Mouse (Mus musculus) intestine, embryonic 15.5 days (tissue): ENCODE measurements around the gene Mapk3. TPM values are rescaled to one million over a fixed set of nuclear protein-coding genes. Genes with fewer than 3 reads are reported as not detected.

Experiments used
- ATAC-seq: fragments of 200-750 bp; cut with Nextera tagmentation; 2 replicates; pipeline ENCODE4 v1.8.0; 2017; ENCODE audit warnings: moderate TSS enrichment, moderate library complexity
- H3K27ac ChIP-seq: fragments of 300-500 bp; sonication (generic); 2 replicates; pipeline ENCODE4 v1.5.1; 2015; ENCODE audit warnings: mild to moderate bottlenecking, inconsistent platforms
- H3K27me3 ChIP-seq: fragments of 300-500 bp; sonication (generic); replicated peaks from 2 replicates; pipeline ENCODE4 v1.6.1; 2015; ENCODE audit warnings: inconsistent platforms
- H3K36me3 ChIP-seq: fragments of 300-500 bp; sonication (generic); 2 replicates; pipeline ENCODE4 v1.6.1; 2015; ENCODE audit warnings: inconsistent platforms
- H3K4me1 ChIP-seq: fragments of 300-500 bp; sonication (generic); replicated peaks from 2 replicates; pipeline ENCODE4 v1.6.1; 2015; ENCODE audit warnings: inconsistent platforms
- H3K4me2 ChIP-seq: fragments of 300-500 bp; sonication (generic); replicated peaks from 2 replicates; pipeline ENCODE4 v1.6.1; 2015; ENCODE audit warnings: mild to moderate bottlenecking, inconsistent platforms
- H3K4me3 ChIP-seq: fragments of 300-500 bp; sonication (generic); replicated peaks from 2 replicates; pipeline ENCODE4 v1.5.1; 2015; ENCODE audit warnings: inconsistent platforms
- H3K9ac ChIP-seq: fragments of 300-500 bp; sonication (generic); 2 replicates; pipeline ENCODE4 v1.6.1; 2015; ENCODE audit warnings: inconsistent platforms
- H3K9me3 ChIP-seq: fragments of 300-500 bp; sonication (generic); 2 replicates; pipeline ENCODE4 v1.6.1; 2016; ENCODE audit warnings: inconsistent platforms
- WGBS: fragments of 180-500 bp; shearing (Covaris S2); methylation state at CpG from one replicate; pipeline ENCODE4 v1.1.7; 2015; 5-methylcytosine and 5-hydroxymethylcytosine counted together
- polyA plus RNA-seq: library from polyadenylated mRNA; unstranded; fragments of >200 nt; fragmentation: Nextera tagmentation; extraction: Ambion mirVana; gene quantifications from 2 replicates; pipeline ENCODE4 v1.2.1, GENCODE M21; 2015

Gene Mapk3
- polyA plus RNA-seq, 1 experiment from 2014 or later: 109 TPM

GRCm38 (mm10) chr7:126792721-126793443 lies 33.5 kb downstream of the Mapk3 start:
- no peaks in the 10 kb centered on the region for H3K9me3 ChIP-seq
- no peaks in the 10 kb centered on the region for H3K27me3 ChIP-seq
- peak overlapping the region; percentile 64 for H3K4me3 ChIP-seq
- ATAC-seq: peak; percentile 32
- H3K36me3 ChIP-seq: peaks cover 28% of the 10 kb centered on the region
- WGBS: 22% methylated on average over 11 of the region's 11 CpGs
- H3K4me2 ChIP-seq: peak overlapping the region; percentile 68
- H3K27ac ChIP-seq: peak overlapping the region; percentile 96
- peak overlapping the region; percentile 31; the same call in 1 of the 2 replicates for H3K9ac ChIP-seq
- H3K4me1 ChIP-seq: peaks cover 28% of the 10 kb centered on the region

GRCm38 (mm10) chr7:126793456-126794270 lies 34.3 kb downstream of the Mapk3 start:
- Histone ChIP-seq H3K27ac (no peak overlapping the region), H3K4me1 (peaks cover 28% of the 10 kb centered on the region), H3K36me3 (peaks cover 24% of the 10 kb centered on the region), H3K9me3 (no peaks in the 10 kb centered on the region), H3K9ac (no peak overlapping the region), H3K27me3 (no peaks in the 10 kb centered on the region), H3K4me2 (peak overlapping the region; percentile 68; the same call in 1 of the 2 replicates), H3K4me3 (no peak overlapping the region)
- no peak for ATAC-seq
- 77% methylated on average over 4 of the region's 4 CpGs for WGBS

GRCm38 (mm10) chr7:126794271-126794605 lies 34.8 kb downstream of the Mapk3 start:
- no peak for ATAC-seq
- Histone ChIP-seq H3K4me3 (no peak overlapping the region), H3K36me3 (peaks cover 21% of the 10 kb centered on the region), H3K27ac (no peak overlapping the region), H3K9me3 (no peaks in the 10 kb centered on the region), H3K4me1 (peaks cover 28% of the 10 kb centered on the region), H3K4me2 (no peak overlapping the region), H3K27me3 (no peaks in the 10 kb centered on the region), H3K9ac (no peak overlapping the region)
- WGBS: 63% methylated on average over 4 of the region's 4 CpGs

- Histone ChIP-seq H3K4me3 (no peak overlapping the region), H3K4me1 (peaks cover 34% of the 10 kb centered on the region), H3K9me3 (no peaks in the 10 kb centered on the region), H3K36me3 (peaks cover 21% of the 10 kb centered on the region), H3K4me2 (peak overlapping the region; percentile 82; the same call in 1 of the 2 replicates), H3K27me3 (no peaks in the 10 kb centered on the region), H3K9ac (no peak overlapping the region), H3K27ac (no peak overlapping the region)
- ATAC-seq: no peak
- 82% methylated on average over 16 of the region's 16 CpGs for WGBS
Measured at GRCm38 (mm10) chr7:126795387-126796317, 36.3 kb downstream of the Mapk3 start.

GRCm38 (mm10) chr7:126796350-126796932 lies 37.0 kb downstream of the Mapk3 start:
- peak overlapping the region; percentile 83 for H3K4me3 ChIP-seq
- no peak overlapping the region for H3K27ac ChIP-seq
- H3K36me3 ChIP-seq: peaks cover 21% of the 10 kb centered on the region
- peaks cover 33% of the 10 kb centered on the region for H3K4me1 ChIP-seq
- peak overlapping the region; percentile 17; the same call in 1 of the 2 replicates for H3K9ac ChIP-seq
- 69% methylated on average over 8 of the region's 8 CpGs for WGBS
- no peaks in the 10 kb centered on the region for H3K27me3 ChIP-seq
- no peaks in the 10 kb centered on the region for H3K9me3 ChIP-seq
- peak overlapping the region; percentile 82 for H3K4me2 ChIP-seq
- no peak for ATAC-seq

GRCm38 (mm10) chr7:126797411-126798126 lies 38.2 kb downstream of the Mapk3 start, which contains the start of gene Fam57b:
Gene Fam57b (plus strand): TSS chr7:126797668.
- H3K27ac ChIP-seq: peak within 1 kb of the TSS; percentile 96
- peak within 1 kb of the TSS; percentile 88 for H3K9ac ChIP-seq
- H3K27me3 ChIP-seq: no peaks in the 10 kb centered on the region
- 18% methylated on average over 21 of the region's 21 CpGs for WGBS
- peaks cover 33% of the 10 kb centered on the region for H3K4me1 ChIP-seq
- peak within 1 kb of the TSS; percentile 82 for H3K4me2 ChIP-seq
- H3K36me3 ChIP-seq: peaks cover 21% of the 10 kb centered on the region
- no peaks in the 10 kb centered on the region for H3K9me3 ChIP-seq
- H3K4me3 ChIP-seq: peak within 1 kb of the TSS; percentile 83
- ATAC-seq: no peak

- no peak for ATAC-seq
- H3K36me3 ChIP-seq: peaks cover 21% of the 10 kb centered on the region
- peak overlapping the region; percentile 96 for H3K27ac ChIP-seq
- H3K4me1 ChIP-seq: peaks cover 33% of the 10 kb centered on the region
- no peaks in the 10 kb centered on the region for H3K9me3 ChIP-seq
- peak overlapping the region; percentile 83 for H3K4me3 ChIP-seq
- under 1% methylated on average over 40 of the region's 40 CpGs for WGBS
- H3K4me2 ChIP-seq: peak overlapping the region; percentile 82
- H3K9ac ChIP-seq: peak overlapping the region; percentile 88
- H3K27me3 ChIP-seq: no peaks in the 10 kb centered on the region
Measured at GRCm38 (mm10) chr7:126798127-126799049, 39.0 kb downstream of the Mapk3 start.

- under 1% methylated on average over 36 of the region's 36 CpGs for WGBS
- H3K9ac ChIP-seq: peak overlapping the region; percentile 88
- H3K4me1 ChIP-seq: peaks cover 33% of the 10 kb centered on the region
- ATAC-seq: peak; percentile 96
- peaks cover 21% of the 10 kb centered on the region for H3K36me3 ChIP-seq
- peak overlapping the region; percentile 82 for H3K4me2 ChIP-seq
- peak overlapping the region; percentile 83 for H3K4me3 ChIP-seq
- H3K27me3 ChIP-seq: no peaks in the 10 kb centered on the region
- H3K9me3 ChIP-seq: no peaks in the 10 kb centered on the region
- peak overlapping the region; percentile 99 for H3K27ac ChIP-seq
Measured at GRCm38 (mm10) chr7:126799050-126799467, 39.7 kb downstream of the Mapk3 start.

GRCm38 (mm10) chr7:126799468-126800268 lies 40.3 kb downstream of the Mapk3 start:
- ATAC-seq: peak; percentile 91
- H3K36me3 ChIP-seq: peaks cover 24% of the 10 kb centered on the region
- peak overlapping the region; percentile 83 for H3K4me3 ChIP-seq
- H3K9me3 ChIP-seq: no peaks in the 10 kb centered on the region
- WGBS: 1% methylated on average over 38 of the region's 38 CpGs
- no peaks in the 10 kb centered on the region for H3K27me3 ChIP-seq
- peak overlapping the region; percentile 68 for H3K9ac ChIP-seq
- peaks cover 33% of the 10 kb centered on the region for H3K4me1 ChIP-seq
- H3K4me2 ChIP-seq: peak overlapping the region; percentile 80
- H3K27ac ChIP-seq: peak overlapping the region; percentile 99
